Mouse (Mus musculus) ES-E14 (cell line): ENCODE results near the gene Slc17a9.

Experiments used
- CHD2 ChIP-seq: IDR thresholded peaks from 2 replicates; pipeline ENCODE4 v1.6.1; 2014; ENCODE audit warnings: mild to moderate bottlenecking, low read depth, low read length, inconsistent platforms
- HCFC1 ChIP-seq: IDR thresholded peaks from 2 replicates; pipeline ENCODE4 v1.6.1; 2012; ENCODE audit warnings: low read length, inconsistent platforms, borderline replicate concordance; ENCODE audit not compliant: insufficient read depth
- MAFK ChIP-seq: IDR thresholded peaks from 2 replicates; pipeline ENCODE4 v1.6.1; 2014; ENCODE audit warnings: mild to moderate bottlenecking, low read depth, low read length, inconsistent platforms; ENCODE audit not compliant: insufficient read depth
- ZNF384 ChIP-seq: IDR thresholded peaks from 2 replicates; pipeline ENCODE4 v1.6.1; 2012; ENCODE audit warnings: low read depth, low read length, inconsistent platforms

GRCm38 (mm10) chr2:180684031-180684430 lies 41.0 kb upstream of the Slc17a9 start:
- TF ChIP-seq HCFC1 (no peak), ZNF384 (no peak), MAFK (no peak), CHD2 (no peak)
